15 mouse cellular contexts compared by ENCODE assay signal in the genomic region with DNA sequence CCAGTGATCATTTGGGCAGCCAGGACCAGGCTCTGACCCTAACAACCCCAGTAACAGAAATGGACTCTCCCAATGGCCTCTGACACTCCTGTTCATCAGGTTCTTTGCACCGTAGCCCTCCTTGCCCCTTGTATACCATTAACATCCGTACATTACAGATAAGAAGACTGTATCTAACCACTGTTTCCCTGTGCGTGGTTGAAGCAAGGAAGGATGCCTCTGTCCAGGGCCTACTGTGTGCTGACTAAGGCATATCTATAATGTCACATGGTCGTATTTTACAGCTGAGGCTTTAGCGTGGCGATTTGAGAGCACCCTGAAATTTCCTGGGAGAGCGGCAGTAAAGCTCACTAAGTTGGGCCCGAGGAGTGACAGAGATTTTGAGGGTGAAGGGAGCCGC. TPM values are rescaled to one million over a fixed set of nuclear protein-coding genes. Genes with fewer than 3 reads are reported as not detected.
DNase-seq lines count a peak whose midpoint lies in the region; ATAC-seq and TF ChIP-seq lines count a peak whose summit lies in the region.
"Had no signal": no experiment of that assay in that cellular context is flagged by ENCODE, and none has a peak within 500 bp of the region (broad histone marks: within the 10 kb centered on the region; RNA-seq: fewer than 3 reads in every experiment).

No protein-coding gene starts in this region.

- no peak overlapping the region for H3K4me3 ChIP-seq in heart, embryonic 13.5 days
- no peak overlapping the region for H3K4me3 ChIP-seq in kidney, postnatal 0 days (replicated peaks; ENCODE audit: low read depth, low read length)
- no peak overlapping the region for H3K4me3 ChIP-seq in ES-E14 (ENCODE audit: insufficient read depth in 1 of 2, low read depth in 1 of 2, low read length in 2 of 2, poor library complexity in 1 of 2, severe bottlenecking in 1 of 2)
- H3K4me3 ChIP-seq in embryonic facial prominence, embryonic 10.5 days, result no peak overlapping the region
- no peak overlapping the region for H3K4me3 ChIP-seq in cerebellum, adult 2 months (replicated peaks; ENCODE audit: insufficient read depth, low read depth, low read length)
- H3K4me3 ChIP-seq: embryonic facial prominence, embryonic 12.5 days; intestine, embryonic 15.5 days; liver, embryonic 15.5 days; midbrain, embryonic 13.5 days; stomach, embryonic 15.5 days had no signal

- no peak for TF ChIP-seq CTCF in kidney, postnatal 0 days (IDR thresholded peaks at IDR 0.05; ENCODE audit: low read depth)
- no peak for TF ChIP-seq CTCF in cerebellum, adult 2 months (IDR thresholded peaks at IDR 0.05; ENCODE audit: borderline replicate concordance, insufficient read depth, low read depth, low read length)

- WGBS in heart, embryonic 13.5 days, result 47% methylated on average over 9 of the region's 9 CpGs
- 56% methylated on average over 9 of the region's 9 CpGs for WGBS in kidney, postnatal 0 days
- 66% methylated on average over 9 of the region's 9 CpGs for WGBS in embryonic facial prominence, embryonic 10.5 days
- 84% methylated on average over 9 of the region's 9 CpGs for WGBS in cerebellum, adult 2 months

- H3K9me3 ChIP-seq in heart, embryonic 13.5 days, result no peaks in the 10 kb centered on the region
- no peaks in the 10 kb centered on the region for H3K9me3 ChIP-seq in kidney, postnatal 0 days (replicated peaks; ENCODE audit: low read length)
- no peaks in the 10 kb centered on the region for H3K9me3 ChIP-seq in ES-E14 (ENCODE audit: control insufficient read depth, insufficient read depth, low read depth, low read length)
- H3K9me3 ChIP-seq in embryonic facial prominence, embryonic 10.5 days, result no peaks in the 10 kb centered on the region
- H3K9me3 ChIP-seq: embryonic facial prominence, embryonic 12.5 days; intestine, embryonic 15.5 days; liver, embryonic 15.5 days; midbrain, embryonic 13.5 days; stomach, embryonic 15.5 days had no signal

- H3K27me3 ChIP-seq in heart, embryonic 13.5 days (replicated peaks), result no peaks in the 10 kb centered on the region
- no peaks in the 10 kb centered on the region for H3K27me3 ChIP-seq in kidney, postnatal 0 days (ENCODE audit: insufficient read depth, low read length)
- peaks cover 27% of the 10 kb centered on the region for H3K27me3 ChIP-seq in embryonic facial prominence, embryonic 10.5 days (replicated peaks; ENCODE audit: low read depth, poor library complexity, severe bottlenecking)
- H3K27me3 ChIP-seq in cerebellum, adult 2 months (ENCODE audit: control insufficient read depth, insufficient read depth, low read length), result no peaks in the 10 kb centered on the region
- H3K27me3 ChIP-seq: intestine, embryonic 15.5 days; stomach, embryonic 15.5 days had no signal

- in situ Hi-C loops in ES-E14 (cut with MboI; ENCODE audit: low sequenced_read_pairs in 2 of 2, unreplicated experiment in 2 of 2), result no loop called here

- no peak for ATAC-seq in heart, embryonic 13.5 days (ENCODE audit: extremely low read depth, insufficient number of reproducible peaks, low FRiP score, low TSS enrichment)
- ATAC-seq in kidney, postnatal 0 days (replicated peaks; ENCODE audit: low FRiP score, low read depth), result no peak
- ATAC-seq: intestine, embryonic 15.5 days; midbrain, embryonic 13.5 days had no signal

- H3K4me2 ChIP-seq in heart, embryonic 13.5 days, result 0 out of 2 replicates have a peak overlapping the region, but pooled peaks have one; percentile 16
- H3K4me2 ChIP-seq in kidney, postnatal 0 days (ENCODE audit: low read length), result no peak overlapping the region
- H3K4me2 ChIP-seq: embryonic facial prominence, embryonic 12.5 days; intestine, embryonic 15.5 days; liver, embryonic 15.5 days; midbrain, embryonic 13.5 days; stomach, embryonic 15.5 days had no signal

- no peak for DNase-seq in heart, adult 11 months
- no peak for DNase-seq in kidney, postnatal 0 days (ENCODE audit: low spot score)
- no peak for DNase-seq in kidney, postnatal 10 days
- DNase-seq in ES-E14 (ENCODE audit: low read depth, low spot score), result no peak
- no peak for DNase-seq in embryonic facial prominence, embryonic 10.5 days (ENCODE audit: low spot score)
- DNase-seq in left cerebral cortex, postnatal 25 days (ENCODE audit: low spot score in 2 of 2), result no peak
- no peak for DNase-seq in cerebellum, adult 2 months
- DNase-seq: cerebellum, postnatal 14 days; thymus, postnatal 36 days had no signal

- no peak for TF ChIP-seq POLR2A in cerebellum, adult 2 months (IDR thresholded peaks at IDR 0.05; ENCODE audit: borderline replicate concordance, insufficient read depth, low read length)

- H3K36me3 ChIP-seq in heart, embryonic 13.5 days, result no peaks in the 10 kb centered on the region
- no peaks in the 10 kb centered on the region for H3K36me3 ChIP-seq in kidney, postnatal 0 days (ENCODE audit: insufficient read depth, low read length)
- H3K36me3 ChIP-seq in ES-E14 (ENCODE audit: control insufficient read depth, insufficient read depth, low read length, poor library complexity, severe bottlenecking), result no peaks in the 10 kb centered on the region
- H3K36me3 ChIP-seq in embryonic facial prominence, embryonic 10.5 days (replicated peaks), result no peaks in the 10 kb centered on the region
- H3K36me3 ChIP-seq: embryonic facial prominence, embryonic 12.5 days; intestine, embryonic 15.5 days; liver, embryonic 15.5 days; midbrain, embryonic 13.5 days; stomach, embryonic 15.5 days had no signal

- H3K4me1 ChIP-seq in heart, embryonic 13.5 days, result peaks cover 43% of the 10 kb centered on the region
- H3K4me1 ChIP-seq in kidney, postnatal 0 days (replicated peaks; ENCODE audit: insufficient read depth, low read length), result peaks cover 3% of the 10 kb centered on the region; the same call in 1 of the 2 replicates
- peaks cover 0 to 7% of the 10 kb centered on the region in 2 experiments; a peak in 3 of 4 replicates for H3K4me1 ChIP-seq in ES-E14 (ENCODE audit: control insufficient read depth in 2 of 2, insufficient read depth in 2 of 2, low read length in 2 of 2, poor library complexity in 1 of 2)
- peaks cover 24% of the 10 kb centered on the region for H3K4me1 ChIP-seq in embryonic facial prominence, embryonic 10.5 days
- no peaks in the 10 kb centered on the region for H3K4me1 ChIP-seq in cerebellum, adult 2 months (ENCODE audit: control insufficient read depth, insufficient read depth, low read length)
- H3K4me1 ChIP-seq: liver, embryonic 15.5 days; midbrain, embryonic 13.5 days had no signal

- 0 out of 2 replicates have a peak overlapping the region, but pooled peaks have one; percentile 10 for H3K9ac ChIP-seq in heart, embryonic 13.5 days
- H3K9ac ChIP-seq in kidney, postnatal 0 days (ENCODE audit: low read depth, low read length), result no peak overlapping the region
- no peak overlapping the region for H3K9ac ChIP-seq in ES-E14 (ENCODE audit: insufficient read depth, low read depth, low read length, poor library complexity, severe bottlenecking)
- H3K9ac ChIP-seq: embryonic facial prominence, embryonic 12.5 days; intestine, embryonic 15.5 days; liver, embryonic 15.5 days; midbrain, embryonic 13.5 days; stomach, embryonic 15.5 days had no signal

- intact Hi-C loops in left cerebral cortex, postnatal 25 days (cut with DNase I), result no loop called here

- peak overlapping the region; percentile 67 for H3K27ac ChIP-seq in heart, embryonic 13.5 days (replicated peaks)
- H3K27ac ChIP-seq in kidney, postnatal 0 days, result 0 out of 2 replicates have a peak overlapping the region, but pooled peaks have one; percentile 39
- H3K27ac ChIP-seq in ES-E14 (ENCODE audit: insufficient read depth, low read depth, low read length, poor library complexity, severe bottlenecking), result no peak overlapping the region
- peak overlapping the region; percentile 15; the same call in 1 of the 2 replicates for H3K27ac ChIP-seq in embryonic facial prominence, embryonic 10.5 days (replicated peaks)
- no peak overlapping the region for H3K27ac ChIP-seq in cerebellum, adult 2 months (ENCODE audit: insufficient read depth, low read length)
- H3K27ac ChIP-seq: intestine, embryonic 15.5 days; liver, embryonic 15.5 days; midbrain, embryonic 13.5 days; stomach, embryonic 15.5 days had no signal

TF ChIP-seq in ES-E14, 5 proteins besides CTCF, POLR2A, EP300 and RAD21:
- TF ChIP-seq HCFC1 (IDR thresholded peaks at IDR 0.05; ENCODE audit: borderline replicate concordance, insufficient read depth, low read length) (no peak), ZNF384 (IDR thresholded peaks at IDR 0.05; ENCODE audit: low read depth, low read length) (no peak), MAFK (IDR thresholded peaks at IDR 0.05; ENCODE audit: insufficient read depth, low read depth, low read length) (0 out of 2 replicates have a peak, but pooled peaks have one; percentile 19), ZC3H11A (IDR thresholded peaks at IDR 0.05; ENCODE audit: borderline replicate concordance, low read depth, low read length) (no peak)

RNA-seq across cellular contexts. Expression of a gene that starts 5.8 kb away (rescaled TPM):
- polyA plus RNA-seq in heart, embryonic 13.5 days (2015; fragmentation: Nextera tagmentation; extraction: Ambion mirVana), result 154 and 158 TPM in 2 replicates
- polyA plus RNA-seq in kidney, postnatal 0 days (2015; fragmentation: Nextera tagmentation; extraction: Ambion mirVana), result 129 and 141 TPM in 2 replicates
- total RNA-seq in ES-E14 (2012; rRNA removed), result 20.7 and 30.8 TPM in 2 replicates
- polyA plus RNA-seq in embryonic facial prominence, embryonic 10.5 days (2016; fragmentation: Nextera tagmentation; extraction: Ambion mirVana), result 103 and 113 TPM in 2 replicates
- 10 to 100 TPM; 22.7 to 24.0 TPM for total RNA-seq in left cerebral cortex, postnatal 25 days (2021)
- polyA plus RNA-seq in cerebellum, adult 2 months (2012; rRNA removed), result 24.5 and 25.1 TPM in 2 replicates

RNA-seq across cellular contexts. Expression of a gene that starts 15.6 kb away (rescaled TPM):
- 22.1 and 24.2 TPM in 2 replicates for polyA plus RNA-seq in heart, embryonic 13.5 days (2015; fragmentation: Nextera tagmentation; extraction: Ambion mirVana)
- polyA plus RNA-seq in kidney, postnatal 0 days (2015; fragmentation: Nextera tagmentation; extraction: Ambion mirVana), result 30.6 and 34.6 TPM in 2 replicates
- 27.0 and 49.6 TPM in 2 replicates for total RNA-seq in ES-E14 (2012; rRNA removed)
- 20.7 and 21.0 TPM in 2 replicates for polyA plus RNA-seq in embryonic facial prominence, embryonic 10.5 days (2016; fragmentation: Nextera tagmentation; extraction: Ambion mirVana)
- 10 to 100 TPM; 13.9 to 18.5 TPM for total RNA-seq in left cerebral cortex, postnatal 25 days (2021)
- polyA plus RNA-seq in cerebellum, adult 2 months (2012; rRNA removed), result 13.0 TPM in 2 replicates

Comparison
In these comparisons a context has a peak if more than half of its experiments do, and no peak if none do; other contexts are left out.
1. H3K27ac ChIP-seq: peak in heart, embryonic 13.5 days (single experiment), kidney, postnatal 0 days (single experiment) and embryonic facial prominence, embryonic 10.5 days (single experiment); none in ES-E14 (single experiment) and cerebellum, adult 2 months (single experiment).